Mouse (Mus musculus): ENCODE measurements around the gene Ifna13. TPM values are rescaled to one million over a fixed set of nuclear protein-coding genes. Genes with fewer than 3 reads are reported as not detected.

Gene Ifna13
- total and polyA plus RNA-seq, 3 experiments: not detected

GRCm38 (mm10) chr4:88683812-88684211, 39.6 kb upstream of the Ifna13 start, which contains the start of gene Ifna2:
Gene Ifna2, minus strand, starts transcription at chr4:88683912.
- Histone ChIP-seq H3K36me3 (ENCODE audit: control insufficient read depth in 1 of 2, insufficient read depth in 2 of 2, low read length in 2 of 2) (peaks cover 0 to 6% of the 10 kb centered on the region in 2 experiments; a peak in 2 of 4 replicates), H3K4me3 (ENCODE audit: control insufficient read depth in 1 of 2, insufficient read depth in 1 of 2, low read depth in 2 of 2, low read length in 2 of 2) (no peak within 1 kb of the TSS), H3K9me3 (replicated peaks; ENCODE audit: insufficient read depth, low read length) (no peaks in the 10 kb centered on the region), H3K79me2 (ENCODE audit: control insufficient read depth, insufficient read depth, low read length, poor library complexity) (no peaks in the 10 kb centered on the region), H3K27me3 (ENCODE audit: control insufficient read depth in 1 of 2, insufficient read depth in 2 of 2, low read length in 2 of 2) (peaks cover 2 to 3% of the 10 kb centered on the region in 2 experiments; a peak in 3 of 4 replicates), H3K27ac (ENCODE audit: control insufficient read depth, low read depth, low read length) (no peak within 1 kb of the TSS), H3K9ac (ENCODE audit: control insufficient read depth, low read depth, low read length, poor library complexity, severe bottlenecking) (no peak within 1 kb of the TSS), H3K4me1 (ENCODE audit: control insufficient read depth in 1 of 2, insufficient read depth in 2 of 2, low read length in 2 of 2) (no peaks in the 10 kb centered on the region)
- TF ChIP-seq TAL1 (IDR thresholded peaks at IDR 0.05; ENCODE audit: low read length) (no peak), ELF1 (IDR thresholded peaks at IDR 0.05; ENCODE audit: low read depth, low read length) (no peak), RAD21 (IDR thresholded peaks at IDR 0.05; ENCODE audit: low read depth, low read length) (no peak), GABPA (IDR thresholded peaks at IDR 0.05; ENCODE audit: low read depth, low read length) (no peak)
- DNase-seq (ENCODE audit: low read depth, low spot score): no peak

GRCm38 (mm10) chr4:88681353-88681752, 37.1 kb upstream of the Ifna13 start:
- Histone ChIP-seq H3K9me3 (replicated peaks; ENCODE audit: insufficient read depth, low read length) (no peaks in the 10 kb centered on the region), H3K36me3 (ENCODE audit: control insufficient read depth in 1 of 2, insufficient read depth in 2 of 2, low read length in 2 of 2) (peaks cover 0 to 6% of the 10 kb centered on the region in 2 experiments; a peak in 2 of 4 replicates), H3K27ac (ENCODE audit: control insufficient read depth, low read depth, low read length) (no peak overlapping the region), H3K4me3 (ENCODE audit: control insufficient read depth in 1 of 2, insufficient read depth in 1 of 2, low read depth in 2 of 2, low read length in 2 of 2) (no peak overlapping the region), H3K4me1 (ENCODE audit: control insufficient read depth in 1 of 2, insufficient read depth in 2 of 2, low read length in 2 of 2) (no peaks in the 10 kb centered on the region), H3K27me3 (ENCODE audit: control insufficient read depth in 1 of 2, insufficient read depth in 2 of 2, low read length in 2 of 2) (peaks cover 0 to 2% of the 10 kb centered on the region in 2 experiments; a peak in 2 of 4 replicates), H3K79me2 (ENCODE audit: control insufficient read depth, insufficient read depth, low read length, poor library complexity) (no peaks in the 10 kb centered on the region), H3K9ac (ENCODE audit: control insufficient read depth, low read depth, low read length, poor library complexity, severe bottlenecking) (no peak overlapping the region)
- peak; percentile 48 for DNase-seq (ENCODE audit: low read depth, low spot score)
- no peak for TF ChIP-seq USF1 (IDR thresholded peaks at IDR 0.05; ENCODE audit: low read depth, low read length)
- no peak for TF ChIP-seq TAL1 (IDR thresholded peaks at IDR 0.05; ENCODE audit: low read length)
- peak; percentile 70; the same call in 1 of the 2 replicates for TF ChIP-seq ETS1 (IDR thresholded peaks at IDR 0.05; ENCODE audit: low read depth, low read length)
- no peak for TF ChIP-seq CHD2 (IDR thresholded peaks at IDR 0.05; ENCODE audit: low read length)
- no peak for TF ChIP-seq RAD21 (IDR thresholded peaks at IDR 0.05; ENCODE audit: low read depth, low read length)
- TF ChIP-seq SIN3A (IDR thresholded peaks at IDR 0.05; ENCODE audit: low read length): no peak
- no peak for TF ChIP-seq NRF1 (IDR thresholded peaks at IDR 0.05; ENCODE audit: insufficient read depth, low read depth, low read length, poor library complexity, severe bottlenecking)
- TF ChIP-seq SMC3 (IDR thresholded peaks at IDR 0.05; ENCODE audit: low read depth, low read length): no peak
- peak; percentile 16 to 26; a peak in 1 of 4 replicates for TF ChIP-seq EP300 (IDR thresholded peaks at IDR 0.05; ENCODE audit: low read depth in 1 of 2, low read length in 2 of 2)
- no peak for TF ChIP-seq MEF2A (IDR thresholded peaks at IDR 0.05; ENCODE audit: extremely low read depth, insufficient replicate concordance, low read depth, low read length, poor library complexity, severe bottlenecking)
- no peak for TF ChIP-seq KAT2A (conservative IDR thresholded peaks at IDR 0.05; ENCODE audit: low read depth, low read length)
- no peak for TF ChIP-seq UBTF (IDR thresholded peaks at IDR 0.05; ENCODE audit: borderline replicate concordance, insufficient read depth, low read depth, low read length)
- TF ChIP-seq MYB (IDR thresholded peaks at IDR 0.05; ENCODE audit: low read depth, low read length): no peak
- TF ChIP-seq TBP (IDR thresholded peaks at IDR 0.05; ENCODE audit: low read depth, low read length): no peak
- TF ChIP-seq ZNF384 (IDR thresholded peaks at IDR 0.05; ENCODE audit: low read depth, low read length): no peak
- no peak for TF ChIP-seq RCOR1 (IDR thresholded peaks at IDR 0.05; ENCODE audit: low read depth, low read length)
- TF ChIP-seq GATA1 (IDR thresholded peaks at IDR 0.05; ENCODE audit: low read depth, low read length): peak; percentile 54; the same call in 1 of the 2 replicates
- TF ChIP-seq HCFC1 (IDR thresholded peaks at IDR 0.05; ENCODE audit: low read depth, low read length): no peak
- TF ChIP-seq POLR2A (IDR thresholded peaks at IDR 0.05; ENCODE audit: control insufficient read depth in 1 of 2, insufficient read depth in 1 of 2, low read depth in 1 of 2, low read length in 2 of 2, poor library complexity in 1 of 2): no peak
- no peak for TF ChIP-seq NELFE (IDR thresholded peaks at IDR 0.05; ENCODE audit: low read depth, low read length)
- TF ChIP-seq USF2 (IDR thresholded peaks at IDR 0.05; ENCODE audit: borderline replicate concordance in 1 of 2, insufficient read depth in 1 of 2, low read depth in 1 of 2, low read length in 2 of 2): no peak
- TF ChIP-seq ZKSCAN1 (IDR thresholded peaks at IDR 0.05; ENCODE audit: low read depth, low read length): no peak
- TF ChIP-seq POLR2AphosphoS5 (IDR thresholded peaks at IDR 0.05; ENCODE audit: borderline replicate concordance, low read depth, low read length): no peak
- TF ChIP-seq GABPA (IDR thresholded peaks at IDR 0.05; ENCODE audit: low read depth, low read length): no peak
- no peak for TF ChIP-seq JUND (IDR thresholded peaks at IDR 0.05; ENCODE audit: low read depth, low read length)
- TF ChIP-seq TCF12 (IDR thresholded peaks at IDR 0.05; ENCODE audit: low read depth, low read length): no peak
